Comparison of ENCODE assay signal across 9 mouse cellular contexts in the genomic region with DNA sequence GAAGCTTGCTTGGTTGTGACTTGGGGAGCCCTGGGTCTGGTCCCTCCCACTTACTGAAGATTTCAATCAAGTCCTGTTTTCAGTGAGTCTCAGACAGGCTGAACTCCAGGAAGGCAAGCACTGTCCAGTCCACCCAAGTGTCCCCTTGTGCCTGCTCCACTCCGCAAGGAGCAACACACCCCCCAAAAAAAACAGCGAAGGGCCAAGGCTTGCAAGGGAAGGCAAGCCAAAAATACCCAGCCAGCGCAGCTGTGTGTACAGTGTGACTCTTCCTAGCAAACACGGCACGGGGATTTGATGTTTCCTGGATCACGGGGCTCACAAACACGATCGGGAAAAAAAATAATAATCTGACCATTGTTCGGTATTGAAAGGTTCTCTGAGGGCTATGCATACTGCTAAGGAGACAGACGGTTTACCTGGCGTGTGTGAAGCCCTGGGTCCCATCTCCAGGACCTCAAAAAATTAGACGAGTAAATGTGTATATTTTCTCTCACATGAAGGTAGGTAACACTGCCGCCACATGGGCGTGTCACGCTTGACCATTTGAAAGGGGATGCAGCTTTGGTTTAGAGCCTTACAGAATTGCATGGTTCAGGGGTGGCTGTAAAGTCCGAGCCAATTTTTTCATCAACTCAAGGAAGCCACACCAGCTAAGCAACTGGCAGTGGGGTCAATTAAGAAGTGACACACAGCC. TPM values are rescaled to one million over a fixed set of nuclear protein-coding genes. Genes with fewer than 3 reads are reported as not detected.
DNase-seq lines count a peak whose midpoint lies in the region; ATAC-seq and TF ChIP-seq lines count a peak whose summit lies in the region.
"Had no signal": no experiment of that assay in that cellular context is flagged by ENCODE, and none has a peak within 500 bp of the region (broad histone marks: within the 10 kb centered on the region; RNA-seq: fewer than 3 reads in every experiment).

No protein-coding gene starts in this region.

- intact Hi-C loops in gastrocnemius, postnatal 14 days (cut with DNase I; ENCODE audit: low total_unique reads), result loop anchor here (5.0 kb wide), 1 partner anchor 37 kb away; no protein-coding TSS in a partner anchor

- peak overlapping the region; percentile 81 for H3K9ac ChIP-seq in heart, embryonic 16.5 days (ENCODE audit: low read length)
- no peak overlapping the region for H3K9ac ChIP-seq in limb, embryonic 15.5 days
- peak overlapping the region; percentile 79 for H3K9ac ChIP-seq in stomach, postnatal 0 days (ENCODE audit: low read length)

- no peak for TF ChIP-seq EP300 in stomach, postnatal 0 days (optimal IDR thresholded peaks at IDR 0.05)

- 0 out of 2 replicates have a peak, but pooled peaks have one; percentile 24 for TF ChIP-seq CTCF in stomach, postnatal 0 days (IDR thresholded peaks at IDR 0.05; ENCODE audit: low read depth)

- no peak for ATAC-seq in heart, embryonic 16.5 days (replicated peaks; ENCODE audit: extremely low read depth, insufficient read depth, low FRiP score)
- no peak for ATAC-seq in limb, embryonic 15.5 days (ENCODE audit: insufficient number of reproducible peaks, low FRiP score, low TSS enrichment, low read depth)
- ATAC-seq in stomach, postnatal 0 days (ENCODE audit: low FRiP score, low TSS enrichment), result peak; percentile 27; the same call in 1 of the 2 replicates
- ATAC-seq in frontal cortex, adult (ENCODE audit: low TSS enrichment), result no peak

- peaks cover 32% of the 10 kb centered on the region for H3K4me1 ChIP-seq in heart, embryonic 16.5 days (ENCODE audit: control insufficient read depth, insufficient read depth, low read length)
- H3K4me1 ChIP-seq in limb, embryonic 15.5 days, result peaks cover 20% of the 10 kb centered on the region
- peaks cover 6% of the 10 kb centered on the region; the same call in 1 of the 2 replicates for H3K4me1 ChIP-seq in stomach, postnatal 0 days (replicated peaks; ENCODE audit: control insufficient read depth, insufficient read depth)

- H3K4me2 ChIP-seq in heart, embryonic 16.5 days (ENCODE audit: low read depth, low read length), result peak overlapping the region; percentile 78
- peak overlapping the region; percentile 84 for H3K4me2 ChIP-seq in limb, embryonic 15.5 days
- H3K4me2 ChIP-seq in stomach, postnatal 0 days (replicated peaks; ENCODE audit: low read depth), result peak overlapping the region; percentile 78

- DNase-seq in gastrocnemius, postnatal 14 days, result peak; percentile 25
- DNase-seq in gastrocnemius, postnatal 4 days (ENCODE audit: low spot score in 2 of 2), result no peak
- peak; percentile 51 for DNase-seq in MN1 (ENCODE audit: low spot score)
- peak; percentile 30 for DNase-seq in stomach, postnatal 0 days (ENCODE audit: low spot score)
- DNase-seq in ovary, postnatal 14 days (ENCODE audit: low spot score), result no peak

- H3K27me3 ChIP-seq in heart, embryonic 16.5 days (ENCODE audit: control insufficient read depth, insufficient read depth, low read length), result no peaks in the 10 kb centered on the region
- H3K27me3 ChIP-seq in limb, embryonic 15.5 days, result 0 out of 2 replicates have a peak, but pooled peaks cover 4% of the 10 kb centered on the region
- H3K27me3 ChIP-seq in stomach, postnatal 0 days (ENCODE audit: control insufficient read depth, insufficient read depth, low read length), result no peaks in the 10 kb centered on the region

- H3K4me3 ChIP-seq in heart, embryonic 16.5 days (ENCODE audit: low read length), result peak overlapping the region; percentile 67
- H3K4me3 ChIP-seq in limb, embryonic 15.5 days, result peak overlapping the region; percentile 69
- peak overlapping the region; percentile 61 for H3K4me3 ChIP-seq in stomach, postnatal 0 days (ENCODE audit: low read depth, low read length)

- H3K9me3 ChIP-seq in heart, embryonic 16.5 days (replicated peaks; ENCODE audit: control insufficient read depth, low read length), result no peaks in the 10 kb centered on the region
- H3K9me3 ChIP-seq in limb, embryonic 15.5 days, result no peaks in the 10 kb centered on the region
- no peaks in the 10 kb centered on the region for H3K9me3 ChIP-seq in stomach, postnatal 0 days (ENCODE audit: control insufficient read depth, low read length)

- H3K36me3 ChIP-seq in heart, embryonic 16.5 days (ENCODE audit: control insufficient read depth, insufficient read depth), result no peaks in the 10 kb centered on the region
- no peaks in the 10 kb centered on the region for H3K36me3 ChIP-seq in limb, embryonic 15.5 days
- H3K36me3 ChIP-seq in stomach, postnatal 0 days (ENCODE audit: control insufficient read depth, insufficient read depth, low read length), result no peaks in the 10 kb centered on the region

- peak overlapping the region; percentile 84 for H3K27ac ChIP-seq in heart, embryonic 16.5 days (ENCODE audit: low read length)
- no peak overlapping the region for H3K27ac ChIP-seq in limb, embryonic 15.5 days
- H3K27ac ChIP-seq in stomach, postnatal 0 days (replicated peaks), result no peak overlapping the region

- WGBS in heart, embryonic 16.5 days, result 36% methylated on average over 16 of the region's 16 CpGs
- WGBS in limb, embryonic 15.5 days, result 51% methylated on average over 16 of the region's 16 CpGs
- WGBS in stomach, postnatal 0 days, result 28% methylated on average over 16 of the region's 16 CpGs

RNA-seq across cellular contexts. Expression of gene Grk3, which starts 1.3 kb away (rescaled TPM):
- total RNA-seq in gastrocnemius, postnatal 14 days (2021), result 1 to 10 TPM; 3.7 to 4.1 TPM
- total RNA-seq in gastrocnemius, postnatal 4 days (2021), result 1 to 10 TPM; 7.4 to 8.4 TPM
- 21.7 and 23.9 TPM in 2 replicates for polyA plus RNA-seq in heart, embryonic 16.5 days (2015; fragmentation: Nextera tagmentation; extraction: Ambion mirVana)
- polyA plus RNA-seq in limb, embryonic 15.5 days (2015; fragmentation: Nextera tagmentation; extraction: Ambion mirVana), result 7.2 and 7.8 TPM in 2 replicates
- 4.9 and 5.2 TPM in 2 replicates for polyA plus RNA-seq in stomach, postnatal 0 days (2015; fragmentation: Nextera tagmentation; extraction: Ambion mirVana)

RNA-seq across cellular contexts. Expression of gene Crybb2, which starts 55.7 kb away (rescaled TPM):
- not detected for total RNA-seq in gastrocnemius, postnatal 14 days (2021)
- total RNA-seq in gastrocnemius, postnatal 4 days (2021), result not detected
- polyA plus RNA-seq in heart, embryonic 16.5 days (2015; fragmentation: Nextera tagmentation; extraction: Ambion mirVana), result not detected in 2 replicates
- polyA plus RNA-seq in limb, embryonic 15.5 days (2015; fragmentation: Nextera tagmentation; extraction: Ambion mirVana), result not detected in 2 replicates
- polyA plus RNA-seq in stomach, postnatal 0 days (2015; fragmentation: Nextera tagmentation; extraction: Ambion mirVana), result not detected in 2 replicates
- total RNA-seq: heart, postnatal 36 days had no signal

Comparison
In these comparisons a context has a peak if more than half of its experiments do, and no peak if none do; other contexts are left out.
1. DNase-seq: peak in gastrocnemius, postnatal 14 days (single experiment), MN1 (single experiment) and stomach, postnatal 0 days (single experiment); none in gastrocnemius, postnatal 4 days (0 of 2) and ovary, postnatal 14 days (single experiment).
2. Peak in every context shown above with its lines, with median percentiles within 50 percentile points of each other: H3K4me2 ChIP-seq and H3K4me3 ChIP-seq.